Mouse (Mus musculus) heart, adult 9 months (tissue): ENCODE measurements around the gene Sema3c.
A peak's percentile ranks its signal among the peaks of the same experiment; 100 is the strongest.
"Not testable (repeated sequence)": the region's sequence is repeated elsewhere in the genome, so short reads cannot be mapped to it uniquely, and the experiment has no call there.

Source experiments
- DNase-seq, 2 experiments: peaks; one replicate each; pipeline ENCODE4 v3.0.0; 2022; ENCODE audit warnings: low spot score in 2 of 2

Sema3c gene

DNA sequence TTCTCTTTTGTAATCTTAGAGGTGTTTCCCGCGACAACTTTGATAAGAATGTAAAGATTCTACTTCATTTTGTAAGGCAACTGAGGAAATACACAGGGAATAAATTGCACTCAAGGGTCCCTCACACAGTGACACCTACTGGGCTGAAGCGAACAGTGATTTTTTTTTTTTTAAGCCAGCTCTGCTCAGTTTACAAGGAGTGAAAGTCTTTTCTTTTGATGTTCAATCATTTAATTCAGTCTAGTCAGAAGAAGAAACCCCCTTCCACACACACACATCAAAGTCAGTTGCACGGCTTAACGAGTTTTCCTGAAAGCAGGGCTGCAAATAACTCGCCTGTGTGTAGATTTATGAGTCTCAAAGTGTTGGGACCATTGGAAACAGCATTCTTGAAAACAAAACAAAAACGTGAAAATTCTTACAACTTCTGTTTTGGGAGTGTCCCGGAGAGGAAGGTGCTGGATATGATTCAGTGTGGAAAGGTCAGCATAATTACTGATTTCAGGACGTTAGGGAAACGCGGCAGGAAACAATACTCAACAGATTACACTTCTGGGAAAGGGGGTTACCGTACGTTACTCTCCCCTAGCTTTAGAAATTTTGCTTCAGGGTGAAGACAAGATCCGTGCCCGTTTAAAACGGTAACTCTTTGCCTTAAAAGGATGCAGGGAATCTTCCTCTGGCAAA, at the start of gene Sema3c:
TSS of gene Sema3c (plus strand) at position 588 of the 687 bp plus-strand sequence.
- DNase-seq, result no peak

GRCm38 (mm10) chr5:17531165-17531564, 42.9 kb upstream of the Sema3c start:
- not testable (repeated sequence) for DNase-seq

GRCm38 (mm10) chr5:17543141-17543540, 30.9 kb upstream of the Sema3c start:
- DNase-seq, result no peak

GRCm38 (mm10) chr5:17544904-17545449, 29.1 kb upstream of the Sema3c start:
- DNase-seq, result peak in 1 of 2 experiments; percentile 4

DNA sequence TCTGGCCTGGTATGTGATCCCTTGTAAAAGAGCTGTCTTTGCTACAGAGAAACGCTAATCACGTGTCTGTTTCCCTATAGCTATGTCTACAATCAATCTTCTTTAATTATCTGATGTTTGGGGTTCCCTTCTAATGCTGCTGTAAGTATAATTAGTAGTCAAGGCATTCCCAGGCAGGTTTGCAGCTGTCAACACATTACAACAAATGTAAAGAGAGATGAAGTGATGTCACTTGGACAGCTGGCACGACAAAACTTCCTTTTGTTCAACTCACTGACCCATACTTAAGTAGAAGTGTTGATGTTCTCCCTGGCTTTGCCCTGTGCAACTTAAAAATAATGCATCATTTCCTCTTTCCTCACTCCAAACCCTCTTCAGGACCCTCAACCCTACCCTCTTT, 22.4 kb upstream of the Sema3c start:
- no peak for DNase-seq

GRCm38 (mm10) chr5:17556073-17556473, 18.0 kb upstream of the Sema3c start:
- peak in 1 of 2 experiments; percentile 15 for DNase-seq

DNA sequence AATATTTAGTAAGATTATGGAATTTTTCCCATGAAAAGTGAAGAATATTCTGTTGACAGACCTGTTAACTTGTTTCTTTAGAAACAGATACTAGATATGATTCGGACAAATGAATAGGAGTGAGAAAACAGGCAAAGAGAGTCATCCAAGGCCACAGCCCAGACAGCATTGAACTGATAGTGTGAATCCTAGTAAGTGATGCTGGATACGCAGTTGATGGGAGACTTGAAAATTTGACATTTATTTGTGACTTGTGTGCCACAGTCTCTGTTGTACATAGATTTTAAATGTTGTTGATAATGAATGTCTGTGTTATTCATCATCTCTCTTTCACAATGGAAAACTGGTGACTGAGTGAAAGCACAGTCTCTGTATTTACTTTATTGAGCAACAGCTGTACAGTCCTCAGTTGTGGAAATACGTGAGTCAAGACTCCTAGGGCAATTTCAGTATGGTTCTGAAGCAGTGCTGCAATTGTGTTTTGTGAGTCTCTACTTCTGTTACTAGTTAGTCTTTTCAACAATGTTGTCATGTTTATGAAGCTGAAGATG, 17.3 kb upstream of the Sema3c start:
- no peak for DNase-seq

GRCm38 (mm10) chr5:17571571-17571970, 2.5 kb upstream of the Sema3c start:
- DNase-seq, result no peak

- peak; percentile 65 to 78 for DNase-seq
These were observed 517 bp downstream of the Sema3c start for GRCm38 (mm10) chr5:17574413-17575182.

DNA sequence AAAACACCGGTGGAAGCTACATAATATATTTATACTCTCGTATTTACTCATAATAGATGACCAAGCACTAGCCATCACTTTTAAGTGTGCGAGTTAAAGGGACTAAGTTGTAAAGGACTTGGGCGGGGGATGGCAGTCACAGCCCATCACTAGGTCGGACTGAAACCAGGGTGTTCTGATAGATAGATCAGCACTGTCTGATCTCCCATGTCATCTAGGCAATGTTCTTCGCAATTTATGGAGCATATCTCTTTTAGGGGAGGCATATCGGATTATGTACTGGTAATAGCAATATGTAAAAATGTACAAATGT, 1.1 kb downstream of the Sema3c start:
- DNase-seq, result no peak

DNA sequence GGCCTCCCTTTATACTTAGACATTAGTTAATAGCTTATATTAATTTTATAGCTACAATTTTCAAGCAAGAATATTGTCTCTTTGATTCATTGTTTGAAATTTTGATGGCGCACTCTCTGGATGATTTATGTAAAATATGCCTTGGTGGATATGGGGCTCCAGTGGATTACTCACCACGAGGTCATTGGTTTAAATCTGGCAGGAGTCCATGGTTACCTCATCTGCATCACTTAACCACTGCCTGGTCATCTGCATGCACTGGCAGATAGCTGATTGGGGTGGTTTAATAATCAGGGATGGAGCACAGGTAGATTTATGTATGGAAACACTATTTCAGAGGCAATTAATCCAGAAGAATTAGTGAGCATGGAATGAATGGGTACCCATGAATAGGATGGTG, 2.0 kb downstream of the Sema3c start:
- no peak for DNase-seq

DNA sequence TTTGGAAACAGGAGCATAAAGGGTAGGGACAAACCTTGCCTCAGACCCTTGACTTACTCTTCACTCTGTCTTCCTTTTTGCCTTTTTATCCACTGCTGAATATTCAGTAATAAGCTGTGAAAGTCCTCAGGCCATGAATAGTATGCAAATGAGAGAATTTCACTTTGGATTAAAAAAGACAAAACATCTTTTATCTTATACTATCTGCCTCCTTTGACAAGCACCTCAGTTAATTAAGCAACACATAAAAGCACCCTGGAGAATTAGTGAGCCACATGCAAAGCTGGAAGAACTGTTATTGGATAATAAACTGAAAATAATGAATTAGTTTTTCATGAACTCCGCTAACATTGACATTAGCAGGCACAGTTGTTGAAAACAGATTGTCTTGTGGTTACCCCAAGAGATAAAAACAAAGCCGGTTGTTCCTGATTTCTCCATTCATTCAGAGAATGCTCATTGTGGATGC, 8.0 kb downstream of the Sema3c start:
- DNase-seq, result no peak

GRCm38 (mm10) chr5:17584299-17584945, 10.3 kb downstream of the Sema3c start:
- DNase-seq, result peak in 1 of 2 experiments; percentile 8

- DNase-seq, result no peak
These were observed 12.6 kb downstream of the Sema3c start for GRCm38 (mm10) chr5:17586518-17587210.

DNA sequence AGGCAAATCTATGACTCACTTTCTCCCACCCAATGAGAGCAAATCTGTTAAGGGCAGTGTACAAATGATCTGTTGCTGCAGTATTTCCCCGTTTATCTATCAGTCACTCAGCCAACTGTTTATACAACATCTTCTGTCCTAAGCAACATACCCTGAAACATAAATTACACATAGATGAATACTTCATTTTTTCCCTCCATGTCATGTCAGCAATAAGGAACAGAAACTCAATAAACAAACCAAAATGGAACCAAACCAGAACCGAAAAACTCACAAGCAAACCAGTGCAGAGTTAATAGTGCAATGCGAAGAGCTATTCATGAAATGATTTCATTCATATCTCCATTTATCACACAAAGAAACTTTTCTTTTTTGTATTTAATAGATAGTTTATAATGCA, 17.8 kb downstream of the Sema3c start:
- no peak for DNase-seq

- no peak for DNase-seq
These were observed 27.6 kb downstream of the Sema3c start for GRCm38 (mm10) chr5:17601700-17602099.

- DNase-seq, result no peak
These were observed 46.5 kb downstream of the Sema3c start for GRCm38 (mm10) chr5:17620619-17621018.

GRCm38 (mm10) chr5:17622564-17622963, 48.5 kb downstream of the Sema3c start:
- no peak for DNase-seq

DNA sequence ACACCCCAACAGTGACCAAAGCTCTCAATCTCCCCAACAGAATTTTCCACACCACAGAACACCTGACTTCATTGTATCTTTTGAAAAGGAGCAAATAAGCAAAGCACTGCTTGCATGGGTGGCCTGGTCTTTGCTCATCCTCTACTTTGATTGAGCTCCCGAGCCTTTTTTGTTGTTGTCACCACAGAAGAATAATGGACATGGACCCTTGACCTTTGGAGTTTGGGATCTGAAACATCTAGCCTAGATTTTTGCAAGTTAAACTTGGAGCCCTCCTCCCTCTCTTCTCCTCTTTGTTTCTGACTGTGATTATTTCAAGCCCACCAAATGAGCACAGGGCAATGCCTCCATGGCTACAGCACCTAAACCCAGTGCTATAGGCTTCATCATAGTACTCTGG, 54.5 kb downstream of the Sema3c start:
- DNase-seq, result no peak

GRCm38 (mm10) chr5:17629599-17629998, 55.5 kb downstream of the Sema3c start:
- DNase-seq, result no peak

DNA sequence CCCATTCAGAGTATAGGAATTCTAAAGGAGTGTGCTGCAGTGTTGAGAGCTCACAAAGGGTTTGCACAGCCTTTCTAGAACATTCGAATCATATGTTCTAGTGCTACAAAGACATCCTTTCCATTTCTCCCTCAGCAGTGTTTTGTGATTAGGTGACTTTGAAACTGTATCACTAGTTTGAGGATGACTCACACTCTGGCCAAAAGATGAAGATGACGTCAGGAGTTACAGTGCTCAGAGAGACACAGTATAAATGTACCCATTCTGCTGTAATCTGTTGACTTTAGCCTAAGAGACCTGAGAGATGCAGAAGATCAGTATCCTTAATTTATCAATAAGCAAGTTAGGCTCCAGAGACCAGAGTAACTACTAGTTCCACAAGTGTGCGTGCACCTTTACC, 65.4 kb downstream of the Sema3c start:
- DNase-seq, result no peak
